Mouse (Mus musculus) macrophage (primary cell): Measurements from ENCODE around the gene 1700029P11Rik. TPM values are rescaled to one million over a fixed set of nuclear protein-coding genes. Genes with fewer than 3 reads are reported as not detected.

ENCODE experiments used
- H3K27ac ChIP-seq: fragments of 350-480 bp; formaldehyde crosslinking; 2 replicates; pipeline ENCODE4 v1.9.0; 2021
- H3K36me3 ChIP-seq: fragments of 350-480 bp; formaldehyde crosslinking; 2 replicates; pipeline ENCODE4 v1.9.0; 2021; ENCODE audit errors: inconsistent target
- H3K4me3 ChIP-seq: fragments of 350-480 bp; formaldehyde crosslinking; 2 replicates; pipeline ENCODE4 v1.9.0; 2021; ENCODE audit errors: inconsistent target
- H3K79me2 ChIP-seq: fragments of 350-480 bp; formaldehyde crosslinking; 2 replicates; pipeline ENCODE4 v1.9.0; 2021; ENCODE audit errors: inconsistent target
- WGBS: methylation state at CpG from one replicate; pipeline ENCODE4 v1.1.7; 2026; ENCODE audit warnings: inconsistent platforms; ENCODE audit not compliant: missing documents; 5-methylcytosine and 5-hydroxymethylcytosine counted together
- polyA plus RNA-seq: library from polyadenylated mRNA; stranded (reverse); fragments of 250-400 nt; gene quantifications from 3 replicates; pipeline ENCODE4 v1.2.4, GENCODE M21; 2018; ENCODE audit warnings: inconsistent platforms

1700029P11Rik gene
- polyA plus RNA-seq, 1 experiment from 2014 or later = not detected

DNA sequence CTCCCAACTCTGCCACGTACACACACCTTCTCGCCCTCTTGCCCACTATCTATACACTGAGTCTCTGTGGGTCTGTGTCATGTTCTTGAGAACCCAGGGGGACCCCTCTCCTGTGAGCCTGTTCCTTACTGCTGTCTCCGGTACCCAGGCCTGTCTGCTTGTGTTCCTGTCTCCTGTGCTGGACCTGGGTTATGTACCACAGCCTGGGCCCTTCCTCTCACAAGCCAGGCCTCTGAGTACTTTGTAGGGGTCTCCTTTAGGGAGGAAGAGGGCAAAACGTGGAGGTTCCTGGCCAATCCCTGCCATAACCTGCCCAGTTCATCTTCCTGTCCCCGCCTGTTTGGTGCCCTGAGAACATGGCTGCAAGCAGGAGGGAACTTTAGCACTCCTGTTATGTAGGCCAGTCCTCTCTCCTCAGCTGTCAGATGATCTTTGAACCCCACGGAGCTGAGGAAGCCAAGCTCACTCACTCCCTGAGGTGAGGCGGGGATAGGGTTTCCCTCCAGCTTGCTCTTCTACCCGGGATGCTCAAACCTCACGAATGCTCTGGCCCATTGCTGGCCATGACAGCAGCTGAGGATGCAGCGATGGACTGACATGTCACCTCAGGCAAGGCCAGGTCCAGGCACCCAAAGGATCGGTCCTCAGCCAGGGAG is 30.7 kb upstream of the 1700029P11Rik start:
- H3K79me2 ChIP-seq = no peaks in the 10 kb centered on the region
- H3K36me3 ChIP-seq = no peaks in the 10 kb centered on the region
- H3K27ac ChIP-seq = no peak overlapping the region
- no peak overlapping the region for H3K4me3 ChIP-seq
- WGBS = 94% methylated on average over 11 of the region's 11 CpGs

- H3K4me3 ChIP-seq = no peak overlapping the region
- no peak overlapping the region for H3K27ac ChIP-seq
- H3K36me3 ChIP-seq = 0 out of 2 replicates have a peak, but pooled peaks cover 4% of the 10 kb centered on the region
- WGBS = 95% methylated on average over 5 of the region's 5 CpGs
- no peaks in the 10 kb centered on the region for H3K79me2 ChIP-seq
Measured at GRCm38 (mm10) chr15:81950716-81951115, 29.6 kb upstream of the 1700029P11Rik start.

DNA sequence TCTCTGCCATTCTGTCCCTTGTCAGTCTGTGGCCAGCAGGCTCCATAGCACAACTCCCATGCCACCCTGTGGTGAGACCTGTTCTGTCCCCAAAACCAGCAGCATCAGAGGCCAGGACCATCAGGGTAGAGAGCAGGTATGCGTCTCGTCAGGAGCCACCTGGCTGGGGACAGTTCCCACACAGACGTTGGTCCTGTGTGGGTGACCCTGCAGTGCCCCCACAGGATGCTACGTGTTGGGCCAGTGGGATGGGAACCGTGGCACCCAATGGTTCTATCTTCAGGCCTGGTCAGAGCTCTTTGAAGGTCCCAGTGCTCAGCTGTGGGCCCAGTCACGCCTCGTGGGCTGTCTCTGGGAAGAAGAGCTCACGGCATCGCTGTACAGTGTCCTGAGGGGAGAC is 29.2 kb upstream of the 1700029P11Rik start:
- Histone ChIP-seq H3K79me2 (no peaks in the 10 kb centered on the region), H3K36me3 (0 out of 2 replicates have a peak, but pooled peaks cover 4% of the 10 kb centered on the region), H3K4me3 (no peak overlapping the region), H3K27ac (no peak overlapping the region)
- WGBS = 95% methylated on average over 9 of the region's 9 CpGs

DNA sequence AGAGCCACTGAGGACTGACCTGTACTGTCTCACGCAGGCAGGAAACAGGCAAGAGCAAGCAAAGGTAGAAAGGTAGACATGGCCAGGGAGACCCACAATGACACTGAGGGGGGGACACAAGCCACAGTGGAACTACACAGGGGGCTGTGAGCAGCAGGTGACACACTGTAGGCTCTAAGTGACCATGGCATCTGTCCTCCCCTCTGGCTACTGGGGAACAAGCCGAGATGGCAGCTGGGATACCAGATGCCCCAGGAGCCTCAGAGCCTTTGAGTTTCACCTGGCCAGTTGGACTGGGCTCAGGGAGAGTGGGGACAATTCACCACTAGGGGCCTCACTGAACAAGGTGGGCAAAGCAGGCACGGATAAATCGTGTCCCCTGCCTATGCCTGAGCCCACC is 28.0 kb upstream of the 1700029P11Rik start:
- 0 out of 2 replicates have a peak, but pooled peaks cover 4% of the 10 kb centered on the region for H3K36me3 ChIP-seq
- WGBS = 98% methylated on average over 4 of the region's 4 CpGs
- no peaks in the 10 kb centered on the region for H3K79me2 ChIP-seq
- H3K4me3 ChIP-seq = no peak overlapping the region
- no peak overlapping the region for H3K27ac ChIP-seq

GRCm38 (mm10) chr15:81954151-81954583 is 26.2 kb upstream of the 1700029P11Rik start:
- H3K79me2 ChIP-seq = no peaks in the 10 kb centered on the region
- H3K27ac ChIP-seq = no peak overlapping the region
- H3K36me3 ChIP-seq = 0 out of 2 replicates have a peak, but pooled peaks cover 4% of the 10 kb centered on the region
- 97% methylated on average over 9 of the region's 9 CpGs for WGBS
- no peak overlapping the region for H3K4me3 ChIP-seq

DNA sequence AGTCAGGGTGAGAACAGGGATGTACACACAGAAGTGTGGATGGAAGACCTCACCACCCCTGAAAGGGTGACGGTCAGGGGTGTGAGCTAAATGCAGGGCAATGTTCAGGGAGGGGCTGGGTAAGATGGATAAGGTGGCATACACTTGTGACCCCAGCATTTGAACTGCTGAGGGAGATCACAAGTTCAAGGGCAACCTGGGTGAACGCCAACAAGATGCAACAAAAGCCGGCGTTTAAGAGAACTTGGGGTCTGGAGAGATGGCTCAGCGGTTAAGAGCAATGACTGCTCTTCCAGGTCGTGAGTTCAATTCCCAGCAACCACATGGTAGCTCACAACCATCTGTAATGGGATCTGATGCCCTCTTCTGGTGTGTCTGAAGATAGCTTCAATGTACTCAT is 25.6 kb upstream of the 1700029P11Rik start:
- H3K4me3 ChIP-seq = no peak overlapping the region
- no peaks in the 10 kb centered on the region for H3K79me2 ChIP-seq
- H3K36me3 ChIP-seq = 0 out of 2 replicates have a peak, but pooled peaks cover 4% of the 10 kb centered on the region
- WGBS = 96% methylated on average over 6 of the region's 6 CpGs
- no peak overlapping the region for H3K27ac ChIP-seq

DNA sequence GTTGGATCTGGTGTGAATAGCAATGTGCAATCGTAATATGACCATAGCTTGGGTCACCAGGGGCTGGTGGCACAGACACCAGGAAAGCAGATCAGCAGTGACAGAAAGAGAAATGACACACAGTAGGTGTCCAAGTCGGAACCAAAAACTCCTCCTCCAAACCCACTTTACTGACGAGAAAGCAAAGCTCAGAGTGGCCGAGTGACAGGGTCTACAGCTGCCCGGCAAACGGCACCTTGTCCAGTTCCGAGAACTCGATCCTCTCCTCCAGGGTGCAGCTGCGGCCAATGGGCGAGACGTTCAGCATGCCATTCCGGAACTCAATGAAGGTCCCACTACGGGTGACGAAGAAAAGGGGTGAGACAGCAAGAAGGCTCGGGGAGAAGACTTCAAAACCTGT is 24.9 kb upstream of the 1700029P11Rik start:
- 95% methylated on average over 15 of the region's 15 CpGs for WGBS
- Histone ChIP-seq H3K4me3 (no peak overlapping the region), H3K79me2 (no peaks in the 10 kb centered on the region), H3K36me3 (0 out of 2 replicates have a peak, but pooled peaks cover 4% of the 10 kb centered on the region), H3K27ac (no peak overlapping the region)

GRCm38 (mm10) chr15:81956457-81956856 is 23.9 kb upstream of the 1700029P11Rik start:
- H3K36me3 ChIP-seq = 0 out of 2 replicates have a peak, but pooled peaks cover 4% of the 10 kb centered on the region
- H3K79me2 ChIP-seq = no peaks in the 10 kb centered on the region
- no peak overlapping the region for H3K27ac ChIP-seq
- 75% methylated on average over 7 of the region's 8 CpGs for WGBS
- no peak overlapping the region for H3K4me3 ChIP-seq

- H3K27ac ChIP-seq = no peak overlapping the region
- 92% methylated on average over 11 of the region's 11 CpGs for WGBS
Measured at GRCm38 (mm10) chr15:81957598-81957997, 22.7 kb upstream of the 1700029P11Rik start.

DNA sequence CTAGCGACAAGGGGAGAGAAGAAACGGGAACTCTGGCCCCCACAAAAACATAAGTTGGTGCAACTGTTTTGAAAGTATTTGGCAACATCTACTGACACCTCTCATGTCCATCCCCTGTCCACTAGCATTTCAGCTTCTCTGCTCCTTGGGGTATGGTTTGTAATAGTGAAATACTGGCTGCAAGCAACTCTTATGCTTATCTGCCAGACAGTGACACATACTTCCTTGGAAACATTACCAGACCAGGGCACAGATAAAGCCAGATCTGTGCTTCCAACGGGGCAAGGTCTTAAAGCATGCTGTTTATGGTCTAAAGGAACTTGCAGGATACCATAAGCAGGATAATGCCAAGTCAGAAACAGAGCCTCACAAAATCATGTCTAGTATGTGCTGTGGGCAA is 21.4 kb upstream of the 1700029P11Rik start:
- no peaks in the 10 kb centered on the region for H3K79me2 ChIP-seq
- no peak overlapping the region for H3K4me3 ChIP-seq
- H3K36me3 ChIP-seq = 0 out of 2 replicates have a peak, but pooled peaks cover 4% of the 10 kb centered on the region
- H3K27ac ChIP-seq = no peak overlapping the region
- WGBS = 64% methylated on average over 3 of the region's 3 CpGs

More at GRCm38 (mm10) chr15:81957598-81957997, 22.7 kb upstream of the 1700029P11Rik start:
- no peak overlapping the region for H3K4me3 ChIP-seq
- no peaks in the 10 kb centered on the region for H3K79me2 ChIP-seq
- 0 out of 2 replicates have a peak, but pooled peaks cover 4% of the 10 kb centered on the region for H3K36me3 ChIP-seq

- Histone ChIP-seq H3K36me3 (no peaks in the 10 kb centered on the region), H3K4me3 (peak within 1 kb of the TSS; percentile 40), H3K79me2 (no peaks in the 10 kb centered on the region), H3K27ac (no peak within 1 kb of the TSS)
- under 1% methylated on average over 75 of the region's 77 CpGs for WGBS
Measured at GRCm38 (mm10) chr15:81960171-81961077, 19.9 kb upstream of the 1700029P11Rik start, which contains the start of gene Pmm1. Gene Pmm1 (minus strand): TSS chr15:81960930.

- Histone ChIP-seq H3K36me3 (no peaks in the 10 kb centered on the region), H3K27ac (no peak overlapping the region), H3K79me2 (no peaks in the 10 kb centered on the region), H3K4me3 (peak overlapping the region; percentile 32)
- WGBS = 2% methylated on average over 8 of the region's 8 CpGs
Measured at GRCm38 (mm10) chr15:81961078-81961451, 19.3 kb upstream of the 1700029P11Rik start.

GRCm38 (mm10) chr15:81964262-81964661 is 16.1 kb upstream of the 1700029P11Rik start:
- Histone ChIP-seq H3K79me2 (no peaks in the 10 kb centered on the region), H3K36me3 (no peaks in the 10 kb centered on the region), H3K4me3 (no peak overlapping the region), H3K27ac (no peak overlapping the region)
- 63% methylated on average over 1 of the region's 1 CpGs for WGBS

GRCm38 (mm10) chr15:81964980-81965545 is 15.3 kb upstream of the 1700029P11Rik start:
- Histone ChIP-seq H3K4me3 (no peak overlapping the region), H3K79me2 (no peaks in the 10 kb centered on the region)
- 84% methylated on average over 4 of the region's 4 CpGs for WGBS

More at GRCm38 (mm10) chr15:81964980-81965545, 15.3 kb upstream of the 1700029P11Rik start:
- Histone ChIP-seq H3K27ac (no peak overlapping the region), H3K36me3 (no peaks in the 10 kb centered on the region)
